Comparison of ENCODE assay signal across 2 mouse cellular contexts in the genomic region with DNA sequence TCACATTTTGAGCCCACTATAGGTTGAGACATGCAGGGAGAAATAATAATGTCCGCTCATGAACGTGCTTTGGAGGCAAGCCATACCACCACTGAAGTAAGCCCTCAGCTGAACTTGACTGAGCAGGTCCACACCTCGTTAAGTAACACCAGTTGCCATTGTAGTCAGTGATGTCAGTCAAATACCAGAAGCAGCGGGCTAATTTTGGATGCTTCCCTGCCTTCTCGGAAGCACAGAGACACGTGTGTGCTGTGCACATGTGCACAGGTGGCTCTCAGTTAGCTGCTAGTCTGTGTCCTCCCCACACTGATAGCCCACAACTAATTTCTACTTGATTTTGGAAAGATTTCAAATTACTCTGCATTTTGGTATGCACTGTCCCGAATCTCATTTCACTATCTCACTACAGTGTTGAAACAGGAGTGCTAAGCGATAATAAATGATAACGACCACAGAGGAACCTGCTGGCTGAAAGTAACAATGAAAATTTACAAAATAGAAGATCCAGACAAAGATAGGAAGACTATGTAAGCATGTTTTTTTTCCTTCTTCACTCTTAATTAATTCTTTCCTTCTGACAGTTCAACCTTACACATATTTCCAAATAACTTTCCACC.
A peak's percentile ranks its signal among the peaks of the same experiment; 100 is the strongest.
TF ChIP-seq lines count a peak whose summit lies in the region.

No protein-coding gene starts in this region.

TF ChIP-seq in CH12.LX, 34 proteins besides CTCF, POLR2A, EP300 and RAD21 (continued from another document):
- 0 out of 2 replicates have a peak, but pooled peaks have one; percentile 25 for TF ChIP-seq NRF1 (IDR thresholded peaks at IDR 0.05; ENCODE audit: low read depth, low read length)
- TF ChIP-seq RCOR1 (conservative IDR thresholded peaks at IDR 0.05; ENCODE audit: low read depth, low read length), result no peak
- peak; percentile 67 for TF ChIP-seq MXI1 (IDR thresholded peaks at IDR 0.05; ENCODE audit: low read depth, low read length)
- 0 out of 2 replicates have a peak, but pooled peaks have one; percentile 38 for TF ChIP-seq TCF12 (IDR thresholded peaks at IDR 0.05; ENCODE audit: low read depth, low read length)
- TF ChIP-seq BHLHE40 (IDR thresholded peaks at IDR 0.05; ENCODE audit: low read depth, low read length), result peak; percentile 84
- no peak for TF ChIP-seq JUND (conservative IDR thresholded peaks at IDR 0.05; ENCODE audit: low read depth, low read length)
- TF ChIP-seq MAFK (IDR thresholded peaks at IDR 0.05; ENCODE audit: insufficient replicate concordance, low read length), result no peak
- TF ChIP-seq TBP (conservative IDR thresholded peaks at IDR 0.05; ENCODE audit: low read depth, low read length), result no peak
- no peak for TF ChIP-seq ZNF384 (IDR thresholded peaks at IDR 0.05; ENCODE audit: low read depth, low read length)
- TF ChIP-seq MAX (IDR thresholded peaks at IDR 0.05; ENCODE audit: low read length), result no peak
- peak; percentile 50; the same call in 1 of the 2 replicates for TF ChIP-seq MEF2A (IDR thresholded peaks at IDR 0.05; ENCODE audit: borderline replicate concordance, low read depth, low read length)
- no peak for TF ChIP-seq UBTF (IDR thresholded peaks at IDR 0.05; ENCODE audit: low read depth, low read length)

TF ChIP-seq in MEL, 35 proteins besides CTCF, POLR2A, EP300 and RAD21 (continued from another document):
- TF ChIP-seq POLR2AphosphoS5 (IDR thresholded peaks at IDR 0.05; ENCODE audit: borderline replicate concordance, low read depth, low read length) (no peak), TBP (IDR thresholded peaks at IDR 0.05; ENCODE audit: low read depth, low read length) (no peak), GATA1 (IDR thresholded peaks at IDR 0.05; ENCODE audit: low read depth, low read length) (peak; percentile 80), MYC (IDR thresholded peaks at IDR 0.05; ENCODE audit: low read depth, low read length) (peak; percentile 80), RCOR1 (IDR thresholded peaks at IDR 0.05; ENCODE audit: low read depth, low read length) (peak; percentile 70), MAX (IDR thresholded peaks at IDR 0.05; ENCODE audit: low read length) (peak; percentile 80), ETS1 (IDR thresholded peaks at IDR 0.05; ENCODE audit: low read depth, low read length) (peak; percentile 67; the same call in 1 of the 2 replicates)
TF ChIP-seq in MEL: peak in this region for 10.
